ENCODE assay signal across 9 mouse cellular contexts in genomic region chr17:11962808-11963207, GRCm38 (mm10).
DNase-seq lines count a peak whose midpoint lies in the region; ATAC-seq and TF ChIP-seq lines count a peak whose summit lies in the region.
"Had no signal": no experiment of that assay in that cellular context is flagged by ENCODE, and none has a peak within 500 bp of the region (broad histone marks: within the 10 kb centered on the region; RNA-seq: fewer than 3 reads in every experiment).

No protein-coding gene starts in this region.

- H3K36me3 ChIP-seq in hindbrain, embryonic 16.5 days (ENCODE audit: control insufficient read depth, insufficient read depth, low read length): no peaks in the 10 kb centered on the region
- no peaks in the 10 kb centered on the region for H3K36me3 ChIP-seq in heart, adult 2 months (ENCODE audit: control insufficient read depth, insufficient read depth, low read length)

- peak overlapping the region; percentile 13; the same call in 1 of the 2 replicates for H3K9ac ChIP-seq in hindbrain, embryonic 16.5 days (ENCODE audit: low read depth, low read length)
- no peak overlapping the region for H3K9ac ChIP-seq in heart, adult 2 months (ENCODE audit: low read depth, low read length)

- intact Hi-C loops in heart, adult 2 months (cut with DNase I): no loop called here

- no peak for TF ChIP-seq POLR2A in heart, adult 2 months (IDR thresholded peaks at IDR 0.05; ENCODE audit: insufficient read depth, low read depth, low read length)

- TF ChIP-seq EP300 in heart, adult 2 months (IDR thresholded peaks at IDR 0.05; ENCODE audit: insufficient read depth, low read depth, low read length): no peak

- TF ChIP-seq CTCF in heart, adult 2 months (IDR thresholded peaks at IDR 0.05): no peak

- no peaks in the 10 kb centered on the region; the same call in 1 of the 2 replicates for H3K9me3 ChIP-seq in hindbrain, embryonic 16.5 days (ENCODE audit: control insufficient read depth, low read length)

- ATAC-seq in common myeloid progenitor, adult 5-6 weeks (replicated peaks; ENCODE audit: low read depth, poor library complexity, severe bottlenecking): peak; percentile 48; the same call in 1 of the 2 replicates
- ATAC-seq in hindbrain, embryonic 16.5 days: peak; percentile 67

- peak; percentile 56 for DNase-seq in layer of hippocampus, adult 11-12 months (ENCODE audit: low spot score)
- DNase-seq in layer of hippocampus, postnatal 10 days (ENCODE audit: low spot score in 2 of 2): no peak
- DNase-seq in right cerebral cortex, adult 2 months (ENCODE audit: low spot score in 2 of 2): peak; percentile 67 to 72
- no peak for DNase-seq in gastrocnemius, postnatal 10 days
- no peak for DNase-seq in heart, adult 2 months
- DNase-seq in urinary bladder, postnatal 14 days (ENCODE audit: low spot score): no peak

- peak overlapping the region; percentile 45 for H3K4me2 ChIP-seq in hindbrain, embryonic 16.5 days (ENCODE audit: low read length)

- 20% methylated on average over 11 of the region's 11 CpGs for WGBS in hindbrain, embryonic 16.5 days
- WGBS in heart, adult 2 months: 55% methylated on average over 11 of the region's 11 CpGs

- 0 out of 2 replicates have a peak overlapping the region, but pooled peaks have one; percentile 21 for H3K27ac ChIP-seq in hindbrain, embryonic 16.5 days (ENCODE audit: low read depth, low read length)
- H3K27ac ChIP-seq in heart, adult 2 months: no peak overlapping the region

- H3K79me2 ChIP-seq in heart, adult 2 months (replicated peaks; ENCODE audit: control insufficient read depth, insufficient read depth, low read length): no peaks in the 10 kb centered on the region

- no peak overlapping the region for H3K4me3 ChIP-seq in hindbrain, embryonic 16.5 days (ENCODE audit: low read length)
- no peak overlapping the region for H3K4me3 ChIP-seq in heart, adult 2 months
- H3K4me3 ChIP-seq: myocyte had no signal

- H3K27me3 ChIP-seq in hindbrain, embryonic 16.5 days (replicated peaks; ENCODE audit: control insufficient read depth, insufficient read depth, low read length): no peaks in the 10 kb centered on the region
- H3K27me3 ChIP-seq in heart, adult 2 months (ENCODE audit: control insufficient read depth, insufficient read depth, low read length): no peaks in the 10 kb centered on the region

- peaks cover 5% of the 10 kb centered on the region for H3K4me1 ChIP-seq in hindbrain, embryonic 16.5 days (ENCODE audit: control insufficient read depth, insufficient read depth, low read depth, low read length)
- no peaks in the 10 kb centered on the region for H3K4me1 ChIP-seq in heart, adult 2 months (ENCODE audit: control insufficient read depth, insufficient read depth, low read length)

Comparison
In these comparisons a context has a peak if more than half of its experiments do, and no peak if none do; other contexts are left out.
1. DNase-seq: peak in layer of hippocampus, adult 11-12 months (single experiment) and right cerebral cortex, adult 2 months (2 of 2); none in layer of hippocampus, postnatal 10 days (0 of 2), gastrocnemius, postnatal 10 days (single experiment), heart, adult 2 months (0 of 2) and urinary bladder, postnatal 14 days (single experiment).